Mouse (Mus musculus): ENCODE results near the gene Acat1. TPM values are rescaled to one million over a fixed set of nuclear protein-coding genes. Genes with fewer than 3 reads are reported as not detected.

The Acat1 gene
- 173 and 180 TPM in 2 replicates for polyA plus RNA-seq (2015; fragmentation: Nextera tagmentation; extraction: Ambion mirVana)

GRCm38 (mm10) chr9:53609968-53610781 lies at the start of gene Acat1:
Acat1 (minus strand) TSS chr9:53610382.
- H3K27ac ChIP-seq (replicated peaks), result peak within 1 kb of the TSS; percentile 86
- peak within 1 kb of the TSS; percentile 64 for H3K4me2 ChIP-seq
- H3K4me3 ChIP-seq (replicated peaks), result peak within 1 kb of the TSS; percentile 82
- H3K9me3 ChIP-seq (replicated peaks), result no peaks in the 10 kb centered on the region
- 3% methylated on average over 52 of the region's 52 CpGs for WGBS
- peaks cover 19% of the 10 kb centered on the region for H3K4me1 ChIP-seq
- 0 out of 2 replicates have a peak, but pooled peaks cover 4% of the 10 kb centered on the region for H3K36me3 ChIP-seq
- H3K9ac ChIP-seq (replicated peaks), result peak within 1 kb of the TSS; percentile 94
- ATAC-seq (ENCODE audit: low FRiP score), result peak; percentile 99
- no peaks in the 10 kb centered on the region for H3K27me3 ChIP-seq (replicated peaks)

DNA sequence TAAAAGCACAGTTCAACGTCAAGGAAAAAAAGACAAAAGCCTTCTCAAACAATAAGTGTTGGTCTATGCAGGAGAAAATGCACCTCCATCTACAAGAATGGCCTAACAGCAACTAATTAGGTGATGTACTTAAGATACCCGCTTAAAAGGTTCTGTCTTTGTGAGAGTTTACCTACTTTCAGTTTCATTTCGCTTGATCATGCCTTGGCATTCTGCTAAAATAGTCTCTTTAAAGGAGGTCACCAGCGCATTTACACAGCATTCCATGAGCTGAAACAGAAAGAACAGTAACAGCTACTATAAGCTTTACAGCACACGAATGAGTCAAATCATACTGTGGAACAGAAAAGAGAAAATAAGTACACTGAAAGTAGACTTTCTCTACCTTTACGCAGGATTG lies 24.6 kb upstream of the Acat1 start:
- Histone ChIP-seq H3K4me3 (replicated peaks) (no peak overlapping the region), H3K27ac (replicated peaks) (no peak overlapping the region), H3K9ac (replicated peaks) (no peak overlapping the region), H3K27me3 (replicated peaks) (no peaks in the 10 kb centered on the region), H3K36me3 (peaks cover 57% of the 10 kb centered on the region), H3K4me1 (no peaks in the 10 kb centered on the region), H3K9me3 (replicated peaks) (no peaks in the 10 kb centered on the region), H3K4me2 (no peak overlapping the region)
- no peak for ATAC-seq (ENCODE audit: low FRiP score)
- WGBS, result 94% methylated on average over 6 of the region's 6 CpGs

GRCm38 (mm10) chr9:53615246-53615645 lies 5.1 kb upstream of the Acat1 start:
- Histone ChIP-seq H3K36me3 (peaks cover 36% of the 10 kb centered on the region), H3K4me1 (no peaks in the 10 kb centered on the region), H3K9ac (replicated peaks) (no peak overlapping the region), H3K27ac (replicated peaks) (no peak overlapping the region), H3K9me3 (replicated peaks) (no peaks in the 10 kb centered on the region), H3K4me2 (no peak overlapping the region), H3K4me3 (replicated peaks) (no peak overlapping the region), H3K27me3 (replicated peaks) (no peaks in the 10 kb centered on the region)
- whole genome bisulfite sequencing, result 87% methylated on average over 8 of the region's 8 CpGs
- no peak for ATAC-seq (ENCODE audit: low FRiP score)

- no peak overlapping the region for H3K9ac ChIP-seq (replicated peaks)
- H3K36me3 ChIP-seq, result peaks cover 28% of the 10 kb centered on the region
- H3K9me3 ChIP-seq (replicated peaks), result no peaks in the 10 kb centered on the region
- H3K27ac ChIP-seq (replicated peaks), result no peak overlapping the region
- no peak for ATAC-seq (ENCODE audit: low FRiP score)
- WGBS, result 89% methylated on average over 4 of the region's 4 CpGs
- no peak overlapping the region for H3K4me2 ChIP-seq
- H3K27me3 ChIP-seq (replicated peaks), result no peaks in the 10 kb centered on the region
- H3K4me3 ChIP-seq (replicated peaks), result no peak overlapping the region
- H3K4me1 ChIP-seq, result peaks cover 5% of the 10 kb centered on the region
Measured at GRCm38 (mm10) chr9:53614286-53614685, 4.1 kb upstream of the Acat1 start.

DNA sequence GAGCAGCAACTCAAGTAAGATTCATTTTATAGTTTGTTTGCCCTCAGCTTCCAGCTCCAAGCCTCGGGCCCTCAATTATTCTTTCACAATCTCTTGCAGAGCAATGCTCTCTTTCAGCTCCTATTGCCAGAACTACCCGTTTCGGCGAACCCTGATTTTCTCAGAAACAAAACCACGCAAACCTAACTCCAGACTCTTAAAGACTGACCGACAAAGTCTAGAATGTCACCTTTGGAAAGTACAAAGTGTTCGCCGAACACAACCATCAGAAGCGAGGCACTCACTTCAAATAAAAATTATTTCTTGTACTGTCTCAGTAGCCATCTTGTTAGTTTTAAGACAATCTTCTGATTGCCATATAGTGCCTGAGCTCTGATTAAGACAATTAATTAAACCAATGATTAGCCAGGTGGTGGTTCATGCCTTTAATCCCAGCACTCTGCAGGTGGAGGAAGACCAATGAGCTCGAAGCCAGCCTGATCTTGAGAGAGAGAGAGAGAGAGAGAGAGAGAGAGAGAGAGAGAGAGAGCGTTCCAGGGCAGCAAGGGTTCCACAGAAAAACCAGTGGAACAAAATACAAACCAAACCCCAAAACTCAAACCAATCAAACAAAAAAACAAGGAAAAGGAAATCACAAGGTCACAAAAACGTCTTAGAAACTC lies 745 bp downstream of the Acat1 start:
- peaks cover 19% of the 10 kb centered on the region for H3K4me1 ChIP-seq
- peak; percentile 55 for ATAC-seq (ENCODE audit: low FRiP score)
- no peaks in the 10 kb centered on the region for H3K27me3 ChIP-seq (replicated peaks)
- peak overlapping the region; percentile 86 for H3K27ac ChIP-seq (replicated peaks)
- H3K9ac ChIP-seq (replicated peaks), result peak overlapping the region; percentile 94
- no peaks in the 10 kb centered on the region for H3K9me3 ChIP-seq (replicated peaks)
- H3K4me3 ChIP-seq (replicated peaks), result peak overlapping the region; percentile 82
- H3K36me3 ChIP-seq, result 0 out of 2 replicates have a peak, but pooled peaks cover 2% of the 10 kb centered on the region
- peak overlapping the region; percentile 64 for H3K4me2 ChIP-seq
- WGBS, result 73% methylated on average over 12 of the region's 12 CpGs

DNA sequence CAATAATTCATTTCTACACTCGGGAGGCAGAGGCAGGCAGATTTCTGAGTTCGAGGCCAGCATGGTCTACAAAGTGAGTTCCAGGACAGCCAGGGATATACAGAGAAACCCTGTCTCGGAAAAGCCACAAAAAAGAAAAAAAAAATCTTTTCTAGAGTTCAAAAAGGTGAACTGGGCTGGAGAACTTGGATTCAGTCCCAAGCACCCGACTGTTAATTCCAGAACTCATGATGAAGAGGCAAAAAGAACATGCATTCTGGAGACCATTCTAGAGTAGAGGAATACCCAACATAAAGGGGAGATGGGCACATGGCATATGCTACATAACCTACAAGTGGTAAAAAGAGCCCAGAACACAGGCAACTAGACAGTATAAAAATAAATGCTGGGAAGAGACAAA lies 2.4 kb downstream of the Acat1 start:
- H3K4me1 ChIP-seq, result peaks cover 19% of the 10 kb centered on the region
- ATAC-seq (ENCODE audit: low FRiP score), result no peak
- WGBS, result 95% methylated on average over 4 of the region's 4 CpGs

DNA sequence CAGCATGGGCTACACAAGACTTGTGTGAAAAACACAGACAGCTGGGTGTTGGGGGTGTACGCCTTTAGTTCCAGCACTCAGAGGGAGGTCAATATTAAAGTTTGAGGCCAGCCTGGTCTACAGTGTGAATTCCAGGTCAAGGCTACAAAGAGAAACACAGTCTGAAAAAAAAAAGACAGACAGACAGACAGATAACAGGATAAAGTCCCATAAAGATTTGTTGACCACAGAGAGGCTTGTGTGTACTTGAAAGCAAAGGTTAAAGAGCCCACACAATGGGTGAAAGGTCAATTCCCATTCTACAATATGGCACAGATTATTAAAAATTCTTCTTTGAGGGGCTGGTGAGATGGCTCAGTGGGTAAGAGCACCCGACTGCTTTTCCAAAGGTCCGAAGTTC lies 3.0 kb downstream of the Acat1 start:
- H3K36me3 ChIP-seq, result peaks cover 2% of the 10 kb centered on the region
- H3K4me2 ChIP-seq, result no peak overlapping the region
- H3K27ac ChIP-seq (replicated peaks), result no peak overlapping the region
- peaks cover 19% of the 10 kb centered on the region for H3K4me1 ChIP-seq
- H3K27me3 ChIP-seq (replicated peaks), result no peaks in the 10 kb centered on the region
- no peaks in the 10 kb centered on the region for H3K9me3 ChIP-seq (replicated peaks)
- H3K4me3 ChIP-seq (replicated peaks), result no peak overlapping the region
- ATAC-seq (ENCODE audit: low FRiP score), result no peak
- WGBS, result 96% methylated on average over 3 of the region's 3 CpGs
- H3K9ac ChIP-seq (replicated peaks), result no peak overlapping the region

More for the DNA sequence above, 2.4 kb downstream of the Acat1 start:
- H3K4me2 ChIP-seq, result no peak overlapping the region
- no peak overlapping the region for H3K4me3 ChIP-seq (replicated peaks)
- no peaks in the 10 kb centered on the region for H3K36me3 ChIP-seq
- no peak overlapping the region for H3K27ac ChIP-seq (replicated peaks)
- H3K9ac ChIP-seq (replicated peaks), result no peak overlapping the region
- H3K9me3 ChIP-seq (replicated peaks), result no peaks in the 10 kb centered on the region
- H3K27me3 ChIP-seq (replicated peaks), result no peaks in the 10 kb centered on the region

DNA sequence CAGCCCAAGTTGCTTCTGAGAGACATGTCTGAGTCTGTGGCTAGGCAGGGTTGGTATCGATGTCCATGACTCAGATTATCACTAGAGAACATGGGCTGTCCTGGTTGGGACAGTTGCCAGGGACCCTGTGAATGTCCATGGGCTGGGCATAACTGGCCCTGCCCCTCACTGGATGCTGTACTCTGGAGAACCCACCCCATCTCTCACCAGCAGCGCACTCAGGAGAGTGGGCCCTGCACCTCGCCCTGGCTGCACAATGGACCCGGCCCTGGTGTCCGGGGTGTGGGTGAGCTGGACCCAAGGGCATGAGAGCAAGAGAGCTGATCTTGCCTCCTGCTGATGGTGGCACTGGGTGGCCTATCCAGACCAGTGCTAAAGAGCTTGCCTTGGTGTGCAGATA lies 5.2 kb downstream of the Acat1 start:
- H3K4me1 ChIP-seq, result peaks cover 19% of the 10 kb centered on the region
- no peak for ATAC-seq (ENCODE audit: low FRiP score)
- H3K9me3 ChIP-seq (replicated peaks), result no peaks in the 10 kb centered on the region
- no peak overlapping the region for H3K27ac ChIP-seq (replicated peaks)
- WGBS, result 89% methylated on average over 5 of the region's 5 CpGs
- no peak overlapping the region for H3K4me3 ChIP-seq (replicated peaks)
- no peak overlapping the region for H3K9ac ChIP-seq (replicated peaks)
- H3K36me3 ChIP-seq, result peaks cover 5% of the 10 kb centered on the region
- no peaks in the 10 kb centered on the region for H3K27me3 ChIP-seq (replicated peaks)
- H3K4me2 ChIP-seq, result no peak overlapping the region

DNA sequence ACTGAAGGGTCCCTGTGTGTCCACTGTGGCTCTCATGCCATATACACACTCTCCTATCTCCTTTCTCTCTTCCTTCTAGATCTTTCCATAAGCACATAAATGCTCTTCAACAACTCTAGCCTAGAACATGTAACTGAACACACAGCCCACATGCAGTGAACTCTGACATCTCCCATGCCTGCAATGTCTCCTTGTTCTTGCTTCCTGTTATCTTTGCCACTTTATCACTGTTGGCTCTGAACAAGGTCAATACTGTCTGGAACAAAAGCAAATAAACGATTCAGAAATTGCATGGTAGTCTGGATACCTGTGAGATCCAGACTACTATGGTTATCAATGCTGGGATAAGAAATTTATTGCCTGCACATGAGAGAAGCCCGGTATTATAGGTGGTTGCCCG lies 6.3 kb downstream of the Acat1 start:
- Histone ChIP-seq H3K9me3 (replicated peaks) (no peaks in the 10 kb centered on the region), H3K36me3 (peaks cover 5% of the 10 kb centered on the region), H3K27me3 (replicated peaks) (no peaks in the 10 kb centered on the region), H3K9ac (replicated peaks) (no peak overlapping the region), H3K27ac (replicated peaks) (no peak overlapping the region), H3K4me2 (no peak overlapping the region), H3K4me1 (peaks cover 10% of the 10 kb centered on the region), H3K4me3 (replicated peaks) (no peak overlapping the region)
- no peak for ATAC-seq (ENCODE audit: low FRiP score)
- 89% methylated on average over 3 of the region's 3 CpGs for WGBS

DNA sequence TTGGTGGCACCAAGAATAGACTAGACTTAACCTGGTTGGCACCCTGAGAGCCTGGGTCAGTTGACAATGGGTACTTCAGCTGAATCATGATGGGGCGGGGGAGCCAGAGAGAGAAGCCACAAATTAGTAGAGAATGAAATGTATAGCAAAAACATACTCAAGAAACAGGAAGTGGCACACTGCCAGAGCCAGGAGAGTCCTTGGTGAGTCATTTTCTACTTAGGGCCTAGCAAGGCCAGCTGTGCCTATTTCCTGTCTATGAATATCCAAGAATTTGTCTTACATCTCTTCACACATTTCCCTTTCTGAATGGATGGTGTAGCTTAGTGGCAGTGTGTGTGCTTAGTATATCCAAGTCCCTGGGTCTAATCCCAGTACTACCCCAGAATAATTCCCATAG lies 6.8 kb downstream of the Acat1 start:
- Histone ChIP-seq H3K9me3 (replicated peaks) (no peaks in the 10 kb centered on the region), H3K27ac (replicated peaks) (no peak overlapping the region), H3K36me3 (peaks cover 5% of the 10 kb centered on the region), H3K4me1 (peaks cover 5% of the 10 kb centered on the region), H3K4me3 (replicated peaks) (no peak overlapping the region), H3K9ac (replicated peaks) (no peak overlapping the region), H3K27me3 (replicated peaks) (no peaks in the 10 kb centered on the region), H3K4me2 (no peak overlapping the region)
- WGBS, result 81% methylated on average over 1 of the region's 1 CpGs
- ATAC-seq (ENCODE audit: low FRiP score), result no peak

DNA sequence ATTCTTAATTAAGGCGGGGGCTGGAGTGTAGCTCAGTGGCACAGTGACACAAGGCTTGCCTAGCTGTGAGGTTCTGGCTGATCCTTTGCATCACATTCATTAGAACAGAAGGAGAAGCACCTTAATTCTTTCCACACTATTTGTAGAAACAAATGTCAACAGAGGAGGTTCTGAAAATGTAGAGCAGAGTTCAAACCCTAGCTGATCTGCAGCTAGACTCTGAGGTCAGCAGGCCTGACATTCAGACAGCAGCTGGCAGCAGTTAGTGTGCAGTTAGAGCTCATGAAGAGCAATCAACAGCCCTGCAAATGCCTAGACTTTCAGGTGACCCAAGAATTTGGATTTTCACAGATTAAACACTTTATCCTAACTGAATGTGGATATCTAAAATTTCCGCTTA lies 8.6 kb downstream of the Acat1 start:
- Histone ChIP-seq H3K9me3 (replicated peaks) (no peaks in the 10 kb centered on the region), H3K4me3 (replicated peaks) (no peak overlapping the region), H3K27ac (replicated peaks) (no peak overlapping the region), H3K4me1 (no peaks in the 10 kb centered on the region), H3K4me2 (no peak overlapping the region), H3K9ac (replicated peaks) (no peak overlapping the region), H3K27me3 (replicated peaks) (no peaks in the 10 kb centered on the region), H3K36me3 (peaks cover 12% of the 10 kb centered on the region)
- WGBS, result 97% methylated on average over 2 of the region's 2 CpGs
- no peak for ATAC-seq (ENCODE audit: low FRiP score)

DNA sequence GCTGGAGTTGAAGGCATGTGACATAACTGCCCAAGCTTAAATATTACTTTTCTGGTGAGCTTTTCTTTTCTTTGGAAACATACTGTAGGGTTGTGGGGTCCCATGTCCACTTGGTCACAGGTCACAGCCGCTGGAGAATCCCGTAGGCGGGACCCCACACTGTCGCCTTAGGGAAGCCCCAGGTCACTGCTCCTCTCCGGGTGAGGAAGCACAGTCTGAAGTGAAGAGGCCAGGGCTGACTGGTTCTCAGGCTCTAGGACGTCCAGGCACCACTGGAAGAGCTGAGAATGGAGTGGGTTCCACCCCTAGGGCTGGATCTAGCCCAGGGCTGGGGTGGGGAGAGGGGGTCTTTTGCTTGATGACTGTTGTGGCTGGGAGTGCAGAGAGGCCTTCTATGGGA lies 11.6 kb downstream of the Acat1 start:
- Histone ChIP-seq H3K27me3 (replicated peaks) (no peaks in the 10 kb centered on the region), H3K4me3 (replicated peaks) (no peak overlapping the region), H3K9ac (replicated peaks) (no peak overlapping the region), H3K4me1 (no peaks in the 10 kb centered on the region), H3K4me2 (no peak overlapping the region), H3K9me3 (replicated peaks) (no peaks in the 10 kb centered on the region), H3K36me3 (peaks cover 26% of the 10 kb centered on the region), H3K27ac (replicated peaks) (no peak overlapping the region)
- ATAC-seq (ENCODE audit: low FRiP score), result no peak
- 82% methylated on average over 6 of the region's 6 CpGs for WGBS

Data from neural tube, embryonic 15.5 days (tissue).